Mouse (Mus musculus) gastrocnemius, adult 2 months (tissue): Measurements from ENCODE around the gene Olfr934. TPM values are rescaled to one million over a fixed set of nuclear protein-coding genes. Genes with fewer than 3 reads are reported as not detected.

Experiments used
- DNase-seq: peaks from one replicate; pipeline ENCODE4 v3.0.0; 2022
- H3K27ac ChIP-seq: fragments of 200-600 bp; 2 replicates; pipeline ENCODE4 v1.8.1; 2022; ENCODE audit warnings: mild to moderate bottlenecking
- H3K4me3 ChIP-seq: fragments of 200-600 bp; 2 replicates; pipeline ENCODE4 v1.8.1; 2022; ENCODE audit warnings: mild to moderate bottlenecking, moderate library complexity
- CTCF ChIP-seq: fragments of 200-600 bp; IDR thresholded peaks from 2 replicates; pipeline ENCODE4 v1.8.1; 2022; ENCODE audit warnings: antibody characterized with exemption, mild to moderate bottlenecking, moderate library complexity
- intact Hi-C: fragments of 180-260 bp; cut with DNase I; formaldehyde crosslinking; loops from one replicate; pipeline ENCODE4 v1.15.1; 2025
- long read RNA-seq, 2 experiments: library from polyadenylated mRNA; stranded (forward); transcript quantifications; one replicate each; pipeline ENCODE4 v2.0.0; 2021
- total RNA-seq, 2 experiments: library from RNA; stranded (reverse); gene quantifications; 2 replicates each; pipeline ENCODE4 v1.2.3; 2021

Olfr934 gene
- not detected for total RNA-seq
- long read RNA-seq, experiment 1: 0 reads
- long read RNA-seq, experiment 2: 0 reads

GRCm38 (mm10) chr9:38988215-38988614 is at the start of gene Olfr934:
Gene Olfr934 (minus strand): TSS chr9:38988315.
- H3K27ac ChIP-seq: no peak within 1 kb of the TSS
- no peak for DNase-seq
- H3K4me3 ChIP-seq: no peak within 1 kb of the TSS
- intact Hi-C loops: no loop called here
- TF ChIP-seq CTCF: no peak

- TF ChIP-seq CTCF: no peak
- no peak for DNase-seq
- Histone ChIP-seq H3K27ac (no peak within 1 kb of the TSS), H3K4me3 (no peak within 1 kb of the TSS)
- intact Hi-C loops: no loop called here
Observed at GRCm38 (mm10) chr9:39023277-39023676, 35.2 kb upstream of the Olfr934 start, which contains the start of gene Olfr146. Gene Olfr146 (minus strand): TSS chr9:39023377.

- TF ChIP-seq CTCF: no peak
- no peak within 1 kb of the TSS for H3K4me3 ChIP-seq
- intact Hi-C loops: no loop called here
- H3K27ac ChIP-seq: no peak within 1 kb of the TSS
- DNase-seq: no peak
Observed at GRCm38 (mm10) chr9:38999583-38999982, 11.5 kb upstream of the Olfr934 start, which contains the start of gene Olfr935. Gene Olfr935 (minus strand): TSS chr9:38999683.

- DNase-seq: no peak
- H3K27ac ChIP-seq: no peak within 1 kb of the TSS
- intact Hi-C loops: no loop called here
- no peak for TF ChIP-seq CTCF
- no peak within 1 kb of the TSS for H3K4me3 ChIP-seq
Observed at GRCm38 (mm10) chr9:38972013-38972412, 16.1 kb downstream of the Olfr934 start, which contains the start of gene Olfr933. Gene Olfr933 (plus strand): TSS chr9:38972313.

GRCm38 (mm10) chr9:38954124-38954416 is 34.0 kb downstream of the Olfr934 start:
- intact Hi-C loops: no loop called here
- H3K27ac ChIP-seq: no peak overlapping the region
- H3K4me3 ChIP-seq: peak overlapping the region; percentile 53
- DNase-seq: no peak
- peak; percentile 22; the same call in 1 of the 2 replicates for TF ChIP-seq CTCF

- no peak for TF ChIP-seq CTCF
- Histone ChIP-seq H3K4me3 (peak overlapping the region; percentile 53), H3K27ac (no peak overlapping the region)
- intact Hi-C loops: no loop called here
- DNase-seq: no peak
Observed at GRCm38 (mm10) chr9:38953401-38954123, 34.6 kb downstream of the Olfr934 start.

Other genes with a start within 250 kb of the Olfr934 start
- gene Olfr920, start 236.0 kb downstream of the Olfr934 start, total RNA-seq: under 1 TPM in 1 of 2 experiments, not detected in 1; 0.06 TPM
- gene Olfr921, start 215.2 kb downstream of the Olfr934 start, total RNA-seq: not detected
- gene Olfr922, start 173.7 kb downstream of the Olfr934 start, total RNA-seq: not detected
- gene Olfr923, start 161.8 kb downstream of the Olfr934 start, total RNA-seq: not detected
- gene Olfr924, start 143.9 kb downstream of the Olfr934 start, total RNA-seq: not detected
- gene Olfr26, start 133.3 kb downstream of the Olfr934 start, total RNA-seq: not detected
- not detected for gene Olfr926, start 111.2 kb downstream of the Olfr934 start, total RNA-seq
- not detected for gene Olfr930, start 58.5 kb downstream of the Olfr934 start, total RNA-seq
- not detected for gene Olfr933, start 16.0 kb downstream of the Olfr934 start, total RNA-seq
- gene Olfr935, start 11.4 kb upstream of the Olfr934 start, total RNA-seq: not detected
- not detected for gene Olfr146, start 35.1 kb upstream of the Olfr934 start, total RNA-seq
- gene Olfr937, start 76.6 kb upstream of the Olfr934 start, total RNA-seq: not detected
- not detected for gene Olfr938, start 90.6 kb upstream of the Olfr934 start, total RNA-seq
- not detected for gene Olfr27, start 139.8 kb upstream of the Olfr934 start, total RNA-seq
- not detected for gene Olfr943, start 178.0 kb upstream of the Olfr934 start, total RNA-seq
- gene Olfr944, start 213.6 kb upstream of the Olfr934 start, total RNA-seq: not detected